Mouse (Mus musculus) hindbrain, embryonic 14.5 days (tissue): ENCODE measurements around the gene Gpbp1. TPM values are rescaled to one million over a fixed set of nuclear protein-coding genes. Genes with fewer than 3 reads are reported as not detected.

ENCODE experiments used
- ATAC-seq: fragments of 200-750 bp; cut with Nextera tagmentation; 2 replicates; pipeline ENCODE4 v1.8.0; 2017; ENCODE audit warnings: moderate number of reproducible peaks, mild to moderate bottlenecking, moderate TSS enrichment, moderate library complexity; ENCODE audit not compliant: low FRiP score
- DNase-seq: peaks from one replicate; pipeline ENCODE4 v3.0.0-alpha.2; 2015; ENCODE audit warnings: low spot score
- H3K27ac ChIP-seq: fragments of 300-500 bp; sonication (generic); 2 replicates; pipeline ENCODE4 v1.5.1; 2014; ENCODE audit warnings: mild to moderate bottlenecking, moderate library complexity
- H3K27me3 ChIP-seq: fragments of 300-500 bp; sonication (generic); 2 replicates; pipeline ENCODE4 v1.6.1; 2014; ENCODE audit warnings: mild to moderate bottlenecking, low read length, mixed read lengths; ENCODE audit not compliant: control insufficient read depth, insufficient read depth
- H3K36me3 ChIP-seq: fragments of 300-500 bp; sonication (generic); replicated peaks from 2 replicates; pipeline ENCODE4 v1.6.1; 2014; ENCODE audit not compliant: control insufficient read depth, insufficient read depth
- H3K4me1 ChIP-seq: fragments of 300-500 bp; sonication (generic); replicated peaks from 2 replicates; pipeline ENCODE4 v1.6.1; 2014; ENCODE audit warnings: antibody characterized with exemption, low read length, mixed read lengths; ENCODE audit not compliant: control insufficient read depth, insufficient read depth
- H3K4me2 ChIP-seq: fragments of 300-500 bp; sonication (generic); replicated peaks from 2 replicates; pipeline ENCODE4 v1.6.1; 2014; ENCODE audit warnings: mild to moderate bottlenecking, moderate library complexity
- H3K4me3 ChIP-seq: fragments of 300-500 bp; sonication (generic); replicated peaks from 2 replicates; pipeline ENCODE4 v1.5.1; 2014; ENCODE audit warnings: mild to moderate bottlenecking, low read length
- H3K9ac ChIP-seq: fragments of 300-500 bp; sonication (generic); 2 replicates; pipeline ENCODE4 v1.6.1; 2014
- H3K9me3 ChIP-seq: fragments of 300-500 bp; sonication (generic); 2 replicates; pipeline ENCODE4 v1.6.1; 2016; ENCODE audit warnings: low read length; ENCODE audit not compliant: control insufficient read depth
- WGBS: fragments of 180-500 bp; shearing (Covaris S2); extraction: QIAGEN DNeasy Blood & Tissue Kit; methylation state at CpG from one replicate; pipeline ENCODE4 v1.1.7; 2014; 5-methylcytosine and 5-hydroxymethylcytosine counted together
- polyA plus RNA-seq: library from polyadenylated mRNA; unstranded; fragments of >200 nt; fragmentation: Nextera tagmentation; extraction: Ambion mirVana; gene quantifications from 2 replicates; pipeline ENCODE4 v1.2.1, GENCODE M21; 2014

Gene Gpbp1
- polyA plus RNA-seq, 1 experiment from 2014 or later: 99.1 TPM

DNA sequence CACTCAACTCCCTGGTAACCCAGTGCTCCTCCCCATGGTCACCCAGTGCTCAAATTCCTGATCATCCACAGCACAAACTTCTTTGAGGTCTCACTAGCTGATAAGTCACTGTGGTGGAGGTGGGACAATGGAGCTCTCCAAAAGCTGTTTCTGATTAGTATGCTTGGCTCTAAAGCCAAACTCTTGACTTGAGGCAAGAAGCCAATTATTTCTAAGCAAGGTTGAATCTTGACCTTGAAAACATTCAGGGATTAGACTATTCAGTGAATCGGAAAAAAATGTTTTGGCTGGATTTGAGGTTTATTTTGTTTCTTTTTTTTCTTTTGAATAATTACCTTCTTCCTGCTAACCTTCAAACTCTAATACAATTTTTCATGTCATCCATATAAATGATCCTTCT, 98.9 kb downstream of the Gpbp1 start:
- Histone ChIP-seq H3K4me1 (no peaks in the 10 kb centered on the region), H3K9ac (no peak overlapping the region), H3K4me2 (no peak overlapping the region), H3K36me3 (no peaks in the 10 kb centered on the region), H3K4me3 (no peak overlapping the region), H3K9me3 (no peaks in the 10 kb centered on the region), H3K27ac (no peak overlapping the region), H3K27me3 (no peaks in the 10 kb centered on the region)
- whole genome bisulfite sequencing: 84% methylated on average over 1 of the region's 1 CpGs
- DNase-seq (no peak), ATAC-seq (no peak)

DNA sequence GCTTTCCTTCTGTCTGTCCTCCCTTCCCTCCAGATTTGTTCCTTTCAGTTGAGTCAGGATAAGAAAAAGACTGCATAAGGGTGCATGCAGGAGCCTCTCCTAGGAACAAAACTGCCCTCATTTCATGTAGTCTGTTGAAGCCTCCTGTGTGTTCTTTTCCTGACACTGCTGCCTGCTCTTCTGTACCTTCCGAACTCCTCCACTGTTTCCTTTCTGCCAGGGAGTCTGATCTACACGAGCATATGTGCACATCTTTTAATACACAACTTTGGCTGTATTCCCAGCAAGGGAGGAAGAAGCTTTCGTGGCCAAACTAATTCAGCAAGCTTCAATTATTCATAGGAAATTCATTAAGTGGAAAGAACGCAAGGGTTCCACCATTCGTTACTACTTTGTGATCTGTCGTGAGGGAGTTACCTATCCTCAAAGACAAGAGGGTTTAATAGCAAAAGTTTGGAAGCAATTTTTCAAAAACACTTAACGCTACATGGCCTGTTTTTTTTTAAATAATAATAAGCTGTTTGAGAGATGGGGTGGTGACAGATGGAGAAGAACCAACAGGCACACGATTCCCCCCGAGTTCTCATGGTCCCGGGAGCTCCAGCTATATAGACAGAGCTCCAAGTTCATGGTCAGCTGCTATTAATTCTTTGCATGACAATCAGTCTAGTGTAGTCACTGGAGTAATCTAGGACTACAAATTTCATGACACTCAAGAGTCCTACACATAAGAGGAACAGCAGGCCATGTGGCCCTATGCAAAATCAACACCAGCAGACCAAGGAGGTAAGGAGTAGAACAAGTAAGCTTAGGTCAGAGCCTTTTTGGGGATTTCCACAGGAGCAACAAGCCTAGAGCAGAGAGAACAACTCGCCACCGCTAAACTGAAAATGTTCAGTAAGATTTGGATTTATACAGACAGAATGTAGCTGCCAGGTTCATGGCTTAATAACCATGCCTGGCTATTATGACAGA, 105.6 kb downstream of the Gpbp1 start:
- H3K27ac ChIP-seq: no peak overlapping the region
- no peak overlapping the region for H3K4me2 ChIP-seq
- H3K27me3 ChIP-seq: no peaks in the 10 kb centered on the region
- H3K36me3 ChIP-seq: no peaks in the 10 kb centered on the region
- no peak for ATAC-seq
- no peaks in the 10 kb centered on the region for H3K4me1 ChIP-seq
- 74% methylated on average over 12 of the region's 12 CpGs for WGBS
- peak; percentile 57 for DNase-seq
- H3K4me3 ChIP-seq: no peak overlapping the region
- no peaks in the 10 kb centered on the region for H3K9me3 ChIP-seq
- no peak overlapping the region for H3K9ac ChIP-seq

Other genes starting within 250 kb of the Gpbp1 start
- gene Actbl2, start 235.1 kb downstream of the Gpbp1 start, polyA plus RNA-seq: 0.07 TPM in 1 of 2 replicates, not detected in the other
- gene Gm49496, start 59.8 kb upstream of the Gpbp1 start, polyA plus RNA-seq: not detected in 2 replicates
- gene Gm10198, start 102.7 kb upstream of the Gpbp1 start, polyA plus RNA-seq: not detected in 2 replicates
- gene Mier3, start 190.9 kb upstream of the Gpbp1 start, polyA plus RNA-seq: 22.9 and 23.3 TPM in 2 replicates